Comparison of ENCODE assay signal across 11 mouse cellular contexts in genomic region chr3:149705724-149706123, GRCm38 (mm10).
A peak's percentile ranks its signal among the peaks of the same experiment; 100 is the strongest.
DNase-seq lines count a peak whose midpoint lies in the region; ATAC-seq and TF ChIP-seq lines count a peak whose summit lies in the region.
"Had no signal": no experiment of that assay in that cellular context is flagged by ENCODE, and none has a peak within 500 bp of the region (broad histone marks: within the 10 kb centered on the region; RNA-seq: fewer than 3 reads in every experiment).

No protein-coding gene starts in this region.

- H3K36me3 ChIP-seq in hindbrain, embryonic 15.5 days: no peaks in the 10 kb centered on the region
- no peaks in the 10 kb centered on the region for H3K36me3 ChIP-seq in hindbrain, embryonic 10.5 days
- no peaks in the 10 kb centered on the region for H3K36me3 ChIP-seq in neural tube, embryonic 15.5 days
- H3K36me3 ChIP-seq in stomach, postnatal 0 days (ENCODE audit: control insufficient read depth, insufficient read depth, low read length): no peaks in the 10 kb centered on the region

- 0 out of 2 replicates have a peak, but pooled peaks have one; percentile 56 for ATAC-seq in hindbrain, embryonic 15.5 days (ENCODE audit: low FRiP score, low read depth)
- ATAC-seq in neural tube, embryonic 15.5 days (ENCODE audit: low FRiP score): peak; percentile 78
- no peak for ATAC-seq in stomach, postnatal 0 days (ENCODE audit: low FRiP score, low TSS enrichment)

- DNase-seq in hindbrain, embryonic 10.5 days (ENCODE audit: low spot score): no peak
- peak; percentile 2 to 13 for DNase-seq in cerebellum, postnatal 36 days
- DNase-seq in layer of hippocampus, adult 8-10 months (ENCODE audit: low spot score in 2 of 2): peak; percentile 19 to 39
- no peak for DNase-seq in stomach, postnatal 0 days (ENCODE audit: low spot score)
- no peak for DNase-seq in testis, postnatal 10 days (ENCODE audit: low spot score)
- no peak for DNase-seq in spleen, postnatal 14 days (ENCODE audit: low spot score in 2 of 2)
- DNase-seq: adrenal gland, adult 8-10 months; lung, postnatal 36 days had no signal

- no peak for TF ChIP-seq CTCF in stomach, postnatal 0 days (IDR thresholded peaks at IDR 0.05; ENCODE audit: low read depth)

- TF ChIP-seq EP300 in stomach, postnatal 0 days (optimal IDR thresholded peaks at IDR 0.05): no peak

- H3K4me1 ChIP-seq in hindbrain, embryonic 15.5 days (replicated peaks): no peaks in the 10 kb centered on the region
- no peaks in the 10 kb centered on the region for H3K4me1 ChIP-seq in hindbrain, embryonic 10.5 days (replicated peaks)
- H3K4me1 ChIP-seq in neural tube, embryonic 15.5 days: 0 out of 2 replicates have a peak, but pooled peaks cover 5% of the 10 kb centered on the region
- no peaks in the 10 kb centered on the region for H3K4me1 ChIP-seq in stomach, postnatal 0 days (replicated peaks; ENCODE audit: control insufficient read depth, insufficient read depth)

- no peaks in the 10 kb centered on the region for H3K9me3 ChIP-seq in hindbrain, embryonic 15.5 days
- no peaks in the 10 kb centered on the region for H3K9me3 ChIP-seq in hindbrain, embryonic 10.5 days
- H3K9me3 ChIP-seq in neural tube, embryonic 15.5 days (replicated peaks): no peaks in the 10 kb centered on the region
- H3K9me3 ChIP-seq in stomach, postnatal 0 days (ENCODE audit: control insufficient read depth, low read length): no peaks in the 10 kb centered on the region

- peak overlapping the region; percentile 42 for H3K4me2 ChIP-seq in hindbrain, embryonic 15.5 days
- H3K4me2 ChIP-seq in neural tube, embryonic 15.5 days: peak overlapping the region; percentile 50
- no peak overlapping the region for H3K4me2 ChIP-seq in stomach, postnatal 0 days (replicated peaks; ENCODE audit: low read depth)

- 76% methylated on average over 10 of the region's 10 CpGs for WGBS in hindbrain, embryonic 15.5 days
- WGBS in hindbrain, embryonic 10.5 days: 94% methylated on average over 10 of the region's 10 CpGs
- WGBS in neural tube, embryonic 15.5 days: 36% methylated on average over 10 of the region's 10 CpGs
- WGBS in stomach, postnatal 0 days: 88% methylated on average over 10 of the region's 10 CpGs

- H3K27ac ChIP-seq in hindbrain, embryonic 15.5 days (replicated peaks): no peak overlapping the region
- no peak overlapping the region for H3K27ac ChIP-seq in hindbrain, embryonic 10.5 days
- 0 out of 2 replicates have a peak overlapping the region, but pooled peaks have one; percentile 20 for H3K27ac ChIP-seq in neural tube, embryonic 15.5 days (replicated peaks)
- no peak overlapping the region for H3K27ac ChIP-seq in stomach, postnatal 0 days (replicated peaks)

- H3K4me3 ChIP-seq in hindbrain, embryonic 15.5 days: peak overlapping the region; percentile 12; the same call in 1 of the 2 replicates
- H3K4me3 ChIP-seq in hindbrain, embryonic 10.5 days: no peak overlapping the region
- peak overlapping the region; percentile 31 for H3K4me3 ChIP-seq in neural tube, embryonic 15.5 days (replicated peaks)
- H3K4me3 ChIP-seq in stomach, postnatal 0 days (ENCODE audit: low read depth, low read length): no peak overlapping the region

- H3K27me3 ChIP-seq in hindbrain, embryonic 15.5 days: no peaks in the 10 kb centered on the region
- no peaks in the 10 kb centered on the region for H3K27me3 ChIP-seq in hindbrain, embryonic 10.5 days (ENCODE audit: insufficient read depth, poor library complexity, severe bottlenecking)
- no peaks in the 10 kb centered on the region for H3K27me3 ChIP-seq in neural tube, embryonic 15.5 days (replicated peaks)
- H3K27me3 ChIP-seq in stomach, postnatal 0 days (ENCODE audit: control insufficient read depth, insufficient read depth, low read length): no peaks in the 10 kb centered on the region
- H3K27me3 ChIP-seq: CH12.LX had no signal

- H3K9ac ChIP-seq in hindbrain, embryonic 15.5 days: no peak overlapping the region
- H3K9ac ChIP-seq in neural tube, embryonic 15.5 days (replicated peaks): peak overlapping the region; percentile 31; the same call in 1 of the 2 replicates
- H3K9ac ChIP-seq in stomach, postnatal 0 days (ENCODE audit: low read length): no peak overlapping the region

Comparison
In these comparisons a context has a peak if more than half of its experiments do, and no peak if none do; other contexts are left out.
1. H3K4me3 ChIP-seq: peak in hindbrain, embryonic 15.5 days (single experiment) and neural tube, embryonic 15.5 days (single experiment); none in hindbrain, embryonic 10.5 days (single experiment) and stomach, postnatal 0 days (single experiment).
2. DNase-seq: peak in cerebellum, postnatal 36 days (2 of 2) and layer of hippocampus, adult 8-10 months (2 of 2); none in hindbrain, embryonic 10.5 days (single experiment), stomach, postnatal 0 days (single experiment), testis, postnatal 10 days (single experiment) and spleen, postnatal 14 days (0 of 2).